Mouse (Mus musculus): ENCODE results near the gene Hs3st3a1. TPM values are rescaled to one million over a fixed set of nuclear protein-coding genes. Genes with fewer than 3 reads are reported as not detected.

Hs3st3a1 gene
- polyA plus RNA-seq, 1 experiment from 2014 or later, result 1.5 TPM

DNA sequence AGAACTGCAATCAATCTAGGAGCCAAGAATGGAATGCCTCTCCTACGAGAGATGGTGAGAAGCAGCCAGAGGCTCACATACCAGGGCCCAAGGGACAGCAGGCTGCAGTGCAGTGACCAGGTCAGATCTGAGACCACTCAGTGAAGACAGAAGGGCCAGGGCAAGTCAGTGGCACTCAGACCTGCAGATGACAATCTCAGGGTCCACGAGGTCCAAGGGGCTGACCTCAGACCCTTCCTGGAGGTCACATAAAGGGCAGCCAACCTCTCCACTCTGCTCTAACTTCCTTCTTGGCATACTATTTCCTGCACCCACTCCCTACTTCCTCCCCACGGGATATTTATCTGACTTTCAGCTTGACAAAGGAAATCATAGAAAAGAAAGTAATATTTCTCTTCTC lies 60.8 kb downstream of the Hs3st3a1 start:
- H3K4me3 ChIP-seq (replicated peaks), result no peak overlapping the region

GRCm38 (mm10) chr11:64496677-64497076 lies 61.5 kb downstream of the Hs3st3a1 start:
- Histone ChIP-seq H3K9ac (no peak overlapping the region), H3K27me3 (replicated peaks) (no peaks in the 10 kb centered on the region), H3K4me2 (no peak overlapping the region), H3K4me3 (replicated peaks) (no peak overlapping the region), H3K36me3 (no peaks in the 10 kb centered on the region), H3K9me3 (no peaks in the 10 kb centered on the region), H3K27ac (no peak overlapping the region), H3K4me1 (0 out of 2 replicates have a peak, but pooled peaks cover 3% of the 10 kb centered on the region)
- ATAC-seq (ENCODE audit: insufficient read depth, low FRiP score, low read depth), result no peak
- 32% methylated on average over 3 of the region's 3 CpGs for WGBS

More for the DNA sequence above, 60.8 kb downstream of the Hs3st3a1 start:
- Histone ChIP-seq H3K4me1 (0 out of 2 replicates have a peak, but pooled peaks cover 3% of the 10 kb centered on the region), H3K27ac (no peak overlapping the region), H3K9ac (no peak overlapping the region), H3K27me3 (replicated peaks) (no peaks in the 10 kb centered on the region), H3K9me3 (no peaks in the 10 kb centered on the region), H3K4me2 (no peak overlapping the region), H3K36me3 (no peaks in the 10 kb centered on the region)
- ATAC-seq (ENCODE audit: insufficient read depth, low FRiP score, low read depth), result no peak
- 31% methylated on average over 3 of the region's 3 CpGs for WGBS

- Histone ChIP-seq H3K9ac (no peak overlapping the region), H3K4me2 (no peak overlapping the region), H3K4me1 (0 out of 2 replicates have a peak, but pooled peaks cover 3% of the 10 kb centered on the region), H3K27ac (no peak overlapping the region), H3K4me3 (replicated peaks) (no peak overlapping the region), H3K36me3 (no peaks in the 10 kb centered on the region), H3K9me3 (no peaks in the 10 kb centered on the region), H3K27me3 (replicated peaks) (no peaks in the 10 kb centered on the region)
- WGBS, result 88% methylated on average over 5 of the region's 5 CpGs
- ATAC-seq (ENCODE audit: insufficient read depth, low FRiP score, low read depth), result no peak
Measured at GRCm38 (mm10) chr11:64500536-64501112, 65.5 kb downstream of the Hs3st3a1 start.

DNA sequence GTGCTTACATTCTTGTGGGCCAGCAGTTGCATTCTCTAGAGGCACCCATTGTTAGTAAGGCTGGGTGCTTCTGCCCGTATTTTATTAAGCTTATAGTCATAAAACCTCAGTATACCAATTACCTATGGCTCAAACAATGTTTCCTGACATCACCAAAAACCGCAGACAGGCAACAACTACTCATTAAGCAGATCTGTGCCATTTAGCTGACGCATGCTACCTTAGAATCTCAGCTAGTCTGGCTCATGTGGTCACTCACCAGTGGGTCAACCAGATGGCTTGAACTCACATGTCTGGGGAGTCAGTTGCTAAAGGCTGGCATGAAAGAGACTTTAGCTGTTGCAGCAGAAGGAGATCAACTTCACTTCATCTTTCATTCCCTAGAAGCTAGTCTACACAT lies 67.9 kb downstream of the Hs3st3a1 start:
- no peaks in the 10 kb centered on the region for H3K9me3 ChIP-seq
- no peaks in the 10 kb centered on the region for H3K27me3 ChIP-seq (replicated peaks)
- ATAC-seq (ENCODE audit: insufficient read depth, low FRiP score, low read depth), result no peak

DNA sequence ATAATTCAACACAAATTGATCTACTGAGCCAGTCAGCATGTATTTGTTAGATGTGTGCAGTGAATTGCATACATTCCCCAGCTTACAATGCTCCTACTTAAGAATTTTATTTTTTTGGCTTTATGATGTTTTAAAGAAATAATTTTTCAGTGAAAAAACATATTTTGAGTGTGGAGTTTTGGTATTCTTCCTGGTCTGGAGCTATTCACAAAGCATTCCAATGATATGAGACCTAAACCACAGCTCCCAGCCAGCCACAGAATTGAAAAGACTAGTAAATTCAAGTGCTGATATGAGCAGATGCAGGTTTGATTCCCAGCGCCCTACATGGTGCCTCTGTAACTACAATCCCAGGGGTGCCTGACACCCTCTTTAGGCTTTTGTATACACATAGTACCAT lies 70.8 kb downstream of the Hs3st3a1 start:
- H3K27ac ChIP-seq, result no peak overlapping the region
- H3K9me3 ChIP-seq, result no peaks in the 10 kb centered on the region
- no peak for ATAC-seq (ENCODE audit: insufficient read depth, low FRiP score, low read depth)
- H3K9ac ChIP-seq, result no peak overlapping the region
- H3K27me3 ChIP-seq (replicated peaks), result 0 out of 2 replicates have a peak, but pooled peaks cover 4% of the 10 kb centered on the region
- no peak overlapping the region for H3K4me3 ChIP-seq (replicated peaks)
- no peaks in the 10 kb centered on the region for H3K4me1 ChIP-seq
- H3K4me2 ChIP-seq, result no peak overlapping the region
- no peaks in the 10 kb centered on the region for H3K36me3 ChIP-seq
- 77% methylated on average over 1 of the region's 1 CpGs for WGBS

More for the DNA sequence above, 67.9 kb downstream of the Hs3st3a1 start:
- no peak overlapping the region for H3K4me3 ChIP-seq (replicated peaks)
- no peak overlapping the region for H3K9ac ChIP-seq
- H3K4me1 ChIP-seq, result no peaks in the 10 kb centered on the region
- H3K27ac ChIP-seq, result no peak overlapping the region
- no peaks in the 10 kb centered on the region for H3K36me3 ChIP-seq
- H3K4me2 ChIP-seq, result no peak overlapping the region
- 84% methylated on average over 3 of the region's 3 CpGs for WGBS

DNA sequence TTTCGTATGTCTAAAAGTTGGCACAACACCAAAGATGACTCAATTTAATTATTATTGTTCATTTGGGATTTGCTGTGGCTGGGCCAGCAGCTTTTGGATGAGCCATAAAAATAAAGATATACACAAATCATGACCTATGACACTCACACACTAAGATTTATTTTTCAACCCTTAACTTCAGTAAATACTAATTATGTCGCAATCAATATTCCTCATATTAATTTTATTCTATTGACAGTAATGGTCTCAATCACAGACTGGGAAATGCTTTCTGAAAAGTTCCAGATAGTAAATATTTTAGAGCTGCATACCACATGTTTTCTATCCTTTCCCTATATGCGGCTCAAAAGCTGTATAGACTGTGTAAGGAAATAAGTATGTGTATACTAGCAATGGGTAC lies 71.9 kb downstream of the Hs3st3a1 start:
- WGBS, result 70% methylated on average over 3 of the region's 3 CpGs
- H3K27me3 ChIP-seq (replicated peaks), result 0 out of 2 replicates have a peak, but pooled peaks cover 4% of the 10 kb centered on the region
- no peak for ATAC-seq (ENCODE audit: insufficient read depth, low FRiP score, low read depth)

GRCm38 (mm10) chr11:64509106-64509505 lies 74.0 kb downstream of the Hs3st3a1 start:
- Histone ChIP-seq H3K36me3 (no peaks in the 10 kb centered on the region), H3K4me2 (no peak overlapping the region), H3K4me3 (replicated peaks) (no peak overlapping the region), H3K4me1 (no peaks in the 10 kb centered on the region), H3K9ac (no peak overlapping the region), H3K27me3 (replicated peaks) (0 out of 2 replicates have a peak, but pooled peaks cover 4% of the 10 kb centered on the region), H3K27ac (no peak overlapping the region), H3K9me3 (no peaks in the 10 kb centered on the region)
- ATAC-seq (ENCODE audit: insufficient read depth, low FRiP score, low read depth), result no peak
- 77% methylated on average over 2 of the region's 2 CpGs for WGBS

More for the DNA sequence above, 71.9 kb downstream of the Hs3st3a1 start:
- H3K9ac ChIP-seq, result no peak overlapping the region
- no peaks in the 10 kb centered on the region for H3K9me3 ChIP-seq
- no peak overlapping the region for H3K4me2 ChIP-seq
- no peaks in the 10 kb centered on the region for H3K36me3 ChIP-seq
- no peak overlapping the region for H3K4me3 ChIP-seq (replicated peaks)
- no peaks in the 10 kb centered on the region for H3K4me1 ChIP-seq
- H3K27ac ChIP-seq, result no peak overlapping the region

GRCm38 (mm10) chr11:64512301-64512700 lies 77.2 kb downstream of the Hs3st3a1 start:
- 67% methylated on average over 4 of the region's 4 CpGs for WGBS
- Histone ChIP-seq H3K9ac (no peak overlapping the region), H3K4me2 (no peak overlapping the region), H3K27me3 (replicated peaks) (0 out of 2 replicates have a peak, but pooled peaks cover 4% of the 10 kb centered on the region), H3K36me3 (no peaks in the 10 kb centered on the region), H3K27ac (no peak overlapping the region), H3K4me3 (replicated peaks) (no peak overlapping the region), H3K4me1 (no peaks in the 10 kb centered on the region), H3K9me3 (no peaks in the 10 kb centered on the region)
- no peak for ATAC-seq (ENCODE audit: insufficient read depth, low FRiP score, low read depth)

GRCm38 (mm10) chr11:64513419-64513818 lies 78.3 kb downstream of the Hs3st3a1 start:
- Histone ChIP-seq H3K9ac (no peak overlapping the region), H3K27ac (no peak overlapping the region), H3K36me3 (no peaks in the 10 kb centered on the region), H3K4me3 (replicated peaks) (no peak overlapping the region), H3K4me2 (no peak overlapping the region), H3K9me3 (no peaks in the 10 kb centered on the region), H3K27me3 (replicated peaks) (0 out of 2 replicates have a peak, but pooled peaks cover 4% of the 10 kb centered on the region), H3K4me1 (no peaks in the 10 kb centered on the region)
- WGBS, result 76% methylated on average over 5 of the region's 5 CpGs
- no peak for ATAC-seq (ENCODE audit: insufficient read depth, low FRiP score, low read depth)

- no peak for ATAC-seq (ENCODE audit: insufficient read depth, low FRiP score, low read depth)
- Histone ChIP-seq H3K9me3 (no peaks in the 10 kb centered on the region), H3K36me3 (no peaks in the 10 kb centered on the region), H3K4me3 (replicated peaks) (no peak overlapping the region), H3K4me1 (no peaks in the 10 kb centered on the region), H3K9ac (no peak overlapping the region), H3K27me3 (replicated peaks) (0 out of 2 replicates have a peak, but pooled peaks cover 3% of the 10 kb centered on the region), H3K27ac (no peak overlapping the region), H3K4me2 (no peak overlapping the region)
- 70% methylated on average over 9 of the region's 9 CpGs for WGBS
Measured at GRCm38 (mm10) chr11:64516712-64517589, 81.8 kb downstream of the Hs3st3a1 start.

DNA sequence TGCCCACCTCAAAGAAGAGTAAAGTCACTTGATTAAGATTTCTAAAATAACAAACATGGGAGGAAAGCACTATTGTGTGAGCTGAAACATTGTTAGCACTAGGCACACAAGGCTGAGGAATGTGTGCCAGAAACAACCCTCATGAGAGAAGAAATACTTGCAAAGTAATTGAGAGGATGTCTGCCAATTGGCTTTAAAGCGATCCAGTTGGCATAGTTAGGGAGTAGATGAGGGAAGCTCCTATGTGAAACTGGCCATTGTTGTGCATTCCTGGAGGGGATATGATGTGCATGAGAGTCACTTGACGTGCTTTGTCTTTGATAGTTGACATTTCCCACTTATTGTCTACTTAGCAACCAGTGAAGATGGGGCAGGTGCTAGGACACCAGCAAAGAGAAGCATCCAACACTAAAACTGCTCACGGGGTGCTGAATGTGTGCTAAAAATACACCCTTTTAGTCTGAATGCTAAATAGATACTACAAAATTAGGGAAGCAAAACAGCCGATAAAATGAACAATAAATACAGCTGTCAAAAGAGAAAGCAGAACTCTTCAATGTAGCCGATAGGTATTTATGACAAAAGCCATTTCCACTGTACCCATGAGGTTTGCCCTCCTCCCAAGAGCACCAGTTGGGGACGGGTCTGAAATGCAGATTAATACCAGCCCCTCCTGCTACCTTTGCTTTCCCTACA lies 83.2 kb downstream of the Hs3st3a1 start:
- 69% methylated on average over 6 of the region's 6 CpGs for WGBS
- Histone ChIP-seq H3K36me3 (no peaks in the 10 kb centered on the region), H3K4me3 (replicated peaks) (no peak overlapping the region), H3K4me1 (no peaks in the 10 kb centered on the region), H3K9ac (no peak overlapping the region), H3K4me2 (no peak overlapping the region), H3K27ac (no peak overlapping the region), H3K9me3 (no peaks in the 10 kb centered on the region), H3K27me3 (replicated peaks) (0 out of 2 replicates have a peak, but pooled peaks cover 3% of the 10 kb centered on the region)
- ATAC-seq (ENCODE audit: insufficient read depth, low FRiP score, low read depth), result no peak
